Comparison of ENCODE assay signal across 10 mouse cellular contexts in the genomic region with DNA sequence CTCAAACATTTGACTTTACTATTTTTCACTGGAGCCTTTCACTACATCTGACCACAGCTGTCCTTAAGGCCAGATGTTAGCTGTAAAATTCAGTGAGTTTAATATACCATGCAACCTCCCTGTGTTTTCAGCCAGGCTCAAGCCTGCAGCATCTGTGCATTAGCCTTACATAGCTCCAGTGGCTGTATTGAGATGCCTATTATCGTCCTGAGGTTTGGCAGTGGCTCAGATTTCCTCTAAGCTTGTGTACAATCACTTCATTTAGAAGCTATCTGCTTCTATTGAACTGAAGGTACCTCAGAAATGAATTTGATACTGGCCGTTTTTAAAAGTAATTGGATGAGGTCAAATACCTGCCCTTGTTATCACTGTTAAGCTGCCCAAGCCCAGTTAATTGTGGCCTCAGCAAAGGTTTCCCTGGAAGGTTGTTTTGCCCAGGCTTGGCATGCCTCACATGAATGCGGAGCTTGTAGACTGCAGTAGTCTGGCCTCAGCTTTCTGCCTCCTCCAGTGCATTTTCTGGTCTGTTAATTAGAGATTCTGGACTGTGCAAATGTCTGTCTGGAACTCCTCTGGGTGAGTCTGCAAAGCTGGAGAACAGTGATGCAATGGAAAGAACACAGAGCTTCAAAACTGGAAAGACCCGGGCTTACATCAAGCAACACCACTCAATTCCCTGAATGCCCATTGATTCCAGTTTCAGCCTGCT.
DNase-seq lines count a peak whose midpoint lies in the region; ATAC-seq and TF ChIP-seq lines count a peak whose summit lies in the region.
"Had no signal": no experiment of that assay in that cellular context is flagged by ENCODE, and none has a peak within 500 bp of the region (broad histone marks: within the 10 kb centered on the region; RNA-seq: fewer than 3 reads in every experiment).

No protein-coding gene starts in this region.

- peak; percentile 71 for DNase-seq in lung, embryonic 14.5 days
- no peak for DNase-seq in lung, adult 2 months
- DNase-seq in embryonic facial prominence, embryonic 10.5 days (ENCODE audit: low spot score) = peak; percentile 35
- peak; percentile 9 for DNase-seq in mesoderm, embryonic 11.5 days (ENCODE audit: low read depth, low spot score)
- DNase-seq in left cerebral cortex, adult 9 months (ENCODE audit: low spot score in 2 of 2) = no peak
- no peak for DNase-seq in gastrocnemius, postnatal 14 days
- DNase-seq in layer of hippocampus, adult 9-10 months (ENCODE audit: low spot score) = no peak
- DNase-seq: adrenal gland, postnatal 36 days had no signal

- ATAC-seq in lung, embryonic 14.5 days (ENCODE audit: insufficient read depth) = peak; percentile 85
- ATAC-seq in heart, embryonic 12.5 days (ENCODE audit: insufficient number of reproducible peaks, low FRiP score) = no peak

- no peaks in the 10 kb centered on the region for H3K4me1 ChIP-seq in lung, embryonic 14.5 days (ENCODE audit: insufficient read depth)
- H3K4me1 ChIP-seq in lung, adult 2 months (ENCODE audit: control insufficient read depth, insufficient read depth, low read length) = no peaks in the 10 kb centered on the region
- peaks cover 8% of the 10 kb centered on the region for H3K4me1 ChIP-seq in embryonic facial prominence, embryonic 10.5 days
- no peaks in the 10 kb centered on the region for H3K4me1 ChIP-seq in heart, embryonic 12.5 days (replicated peaks)

- intact Hi-C loops in gastrocnemius, postnatal 14 days (cut with DNase I; ENCODE audit: low total_unique reads) = no loop called here

- WGBS in lung, embryonic 14.5 days = 38% methylated on average over 4 of the region's 4 CpGs
- WGBS in lung, adult 2 months = 45% methylated on average over 4 of the region's 4 CpGs
- WGBS in embryonic facial prominence, embryonic 10.5 days = 28% methylated on average over 4 of the region's 4 CpGs
- 53% methylated on average over 4 of the region's 4 CpGs for whole genome bisulfite sequencing in heart, embryonic 12.5 days

- TF ChIP-seq POLR2A in lung, adult 2 months (IDR thresholded peaks at IDR 0.05; ENCODE audit: borderline replicate concordance, extremely low read depth, low read depth, low read length) = no peak

- H3K27me3 ChIP-seq in lung, embryonic 14.5 days (ENCODE audit: insufficient read depth, low read length) = no peaks in the 10 kb centered on the region
- H3K27me3 ChIP-seq in embryonic facial prominence, embryonic 10.5 days (replicated peaks; ENCODE audit: low read depth, poor library complexity, severe bottlenecking) = no peaks in the 10 kb centered on the region
- no peaks in the 10 kb centered on the region for H3K27me3 ChIP-seq in heart, embryonic 12.5 days (replicated peaks)

- 0 out of 2 replicates have a peak overlapping the region, but pooled peaks have one; percentile 24 for H3K27ac ChIP-seq in lung, embryonic 14.5 days (ENCODE audit: low read depth)
- no peak overlapping the region for H3K27ac ChIP-seq in embryonic facial prominence, embryonic 10.5 days (replicated peaks)
- H3K27ac ChIP-seq in heart, embryonic 12.5 days (ENCODE audit: poor library complexity, severe bottlenecking) = 0 out of 2 replicates have a peak overlapping the region, but pooled peaks have one; percentile 16
- H3K27ac ChIP-seq: kidney, postnatal 0 days had no signal

- H3K4me2 ChIP-seq in lung, embryonic 14.5 days = no peak overlapping the region
- H3K4me2 ChIP-seq in heart, embryonic 12.5 days = no peak overlapping the region

- H3K4me3 ChIP-seq in lung, embryonic 14.5 days (ENCODE audit: low read depth, low read length) = no peak overlapping the region
- H3K4me3 ChIP-seq in lung, adult 2 months (replicated peaks; ENCODE audit: extremely low read depth, low read depth, low read length) = no peak overlapping the region
- no peak overlapping the region for H3K4me3 ChIP-seq in embryonic facial prominence, embryonic 10.5 days
- H3K4me3 ChIP-seq in heart, embryonic 12.5 days = no peak overlapping the region

- TF ChIP-seq CTCF in lung, embryonic 14.5 days (IDR thresholded peaks at IDR 0.05; ENCODE audit: low read depth) = no peak
- no peak for TF ChIP-seq CTCF in lung, adult 2 months (IDR thresholded peaks at IDR 0.05; ENCODE audit: insufficient read depth, low read length)

- H3K9ac ChIP-seq in lung, embryonic 14.5 days = no peak overlapping the region
- H3K9ac ChIP-seq in heart, embryonic 12.5 days = no peak overlapping the region; the same call in 1 of the 2 replicates

- H3K9me3 ChIP-seq in lung, embryonic 14.5 days (ENCODE audit: low read depth, low read length) = no peaks in the 10 kb centered on the region
- H3K9me3 ChIP-seq in embryonic facial prominence, embryonic 10.5 days = no peaks in the 10 kb centered on the region
- no peaks in the 10 kb centered on the region for H3K9me3 ChIP-seq in heart, embryonic 12.5 days (replicated peaks)

- H3K36me3 ChIP-seq in lung, embryonic 14.5 days (ENCODE audit: insufficient read depth) = no peaks in the 10 kb centered on the region
- H3K36me3 ChIP-seq in embryonic facial prominence, embryonic 10.5 days (replicated peaks) = no peaks in the 10 kb centered on the region
- H3K36me3 ChIP-seq in heart, embryonic 12.5 days = no peaks in the 10 kb centered on the region

Comparison
In these comparisons a context has a peak if more than half of its experiments do, and no peak if none do; other contexts are left out.
1. DNase-seq: peak in lung, embryonic 14.5 days (single experiment), embryonic facial prominence, embryonic 10.5 days (single experiment) and mesoderm, embryonic 11.5 days (single experiment); none in lung, adult 2 months (single experiment), left cerebral cortex, adult 9 months (0 of 2), gastrocnemius, postnatal 14 days (single experiment) and layer of hippocampus, adult 9-10 months (single experiment).